Mouse (Mus musculus): ENCODE measurements around the gene Polr2a. TPM values are rescaled to one million over a fixed set of nuclear protein-coding genes. Genes with fewer than 3 reads are reported as not detected.
"Not testable (repeated sequence)": the region's sequence is repeated elsewhere in the genome, so short reads cannot be mapped to it uniquely, and the experiment has no call there.

Gene Polr2a
- polyA plus RNA-seq, 1 experiment from 2014 or later = 15.3 TPM

DNA sequence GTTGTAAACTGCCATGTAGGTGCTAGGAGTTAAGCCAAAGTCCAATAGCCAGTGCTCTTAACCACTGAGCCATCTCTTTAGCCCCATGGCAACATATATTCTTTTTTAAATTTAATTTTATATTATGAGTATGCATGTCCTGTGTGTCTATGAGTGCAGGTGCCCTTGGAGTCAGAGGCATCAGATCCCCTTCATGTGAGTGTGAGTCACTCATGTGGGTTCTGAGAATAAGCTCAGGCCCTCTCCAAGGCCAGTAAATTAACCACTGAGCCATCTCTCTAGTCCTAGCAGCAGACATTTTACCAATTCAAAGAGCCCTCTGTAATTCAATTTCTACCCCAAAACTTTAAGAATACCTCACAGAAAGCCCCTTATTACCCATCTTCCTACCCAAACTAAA lies 5.8 kb downstream of the Polr2a start:
- ATAC-seq (no peak), DNase-seq (ENCODE audit: low spot score) (no peak)
- H3K9ac ChIP-seq (replicated peaks; ENCODE audit: low read depth) = no peak overlapping the region
- H3K4me3 ChIP-seq (ENCODE audit: low read depth, low read length) = no peak overlapping the region
- no peak overlapping the region for H3K4me2 ChIP-seq (replicated peaks; ENCODE audit: low read depth, low read length)
- no peaks in the 10 kb centered on the region for H3K27me3 ChIP-seq (replicated peaks; ENCODE audit: insufficient read depth, low read length)
- no peak overlapping the region for H3K27ac ChIP-seq (ENCODE audit: low read length)
- H3K9me3 ChIP-seq (ENCODE audit: low read length) = no peaks in the 10 kb centered on the region
- H3K4me1 ChIP-seq (ENCODE audit: insufficient read depth, low read depth, low read length) = peaks cover 8% of the 10 kb centered on the region
- no peaks in the 10 kb centered on the region for H3K36me3 ChIP-seq (ENCODE audit: insufficient read depth, low read length)
- TF ChIP-seq EP300 (IDR thresholded peaks at IDR 0.05) (no peak), CTCF (IDR thresholded peaks at IDR 0.05) (no peak)

DNA sequence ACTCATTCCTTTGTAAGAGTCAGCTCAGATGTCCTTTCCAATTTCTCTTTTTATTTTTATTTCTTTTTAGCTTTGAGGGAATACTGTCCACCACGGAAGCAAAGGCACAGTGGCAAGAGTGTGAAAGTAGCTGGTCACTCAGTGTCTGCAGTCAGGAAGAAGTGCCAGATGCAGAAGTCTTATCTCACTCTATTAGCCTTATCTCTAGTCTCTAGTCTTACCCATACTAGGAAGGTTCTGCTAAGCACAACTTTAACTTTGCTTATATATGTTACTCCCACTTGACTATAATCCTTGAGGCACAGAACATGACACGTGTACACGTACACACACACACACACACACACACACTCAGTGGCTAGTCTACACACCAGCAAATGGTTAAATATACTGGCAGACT lies 6.8 kb downstream of the Polr2a start:
- H3K27ac ChIP-seq (ENCODE audit: low read length) = no peak overlapping the region
- H3K9ac ChIP-seq (replicated peaks; ENCODE audit: low read depth) = no peak overlapping the region
- DNase-seq (ENCODE audit: low spot score) (no peak), ATAC-seq (no peak)
- H3K4me3 ChIP-seq (ENCODE audit: low read depth, low read length) = no peak overlapping the region
- 55% methylated on average over 3 of the region's 3 CpGs for WGBS
- no peak overlapping the region for H3K4me2 ChIP-seq (replicated peaks; ENCODE audit: low read depth, low read length)
- no peaks in the 10 kb centered on the region for H3K27me3 ChIP-seq (replicated peaks; ENCODE audit: insufficient read depth, low read length)
- TF ChIP-seq CTCF (IDR thresholded peaks at IDR 0.05) = no peak
- TF ChIP-seq EP300 (IDR thresholded peaks at IDR 0.05) = no peak
- peaks cover 6% of the 10 kb centered on the region; the same call in 1 of the 2 replicates for H3K36me3 ChIP-seq (ENCODE audit: insufficient read depth, low read length)
- H3K9me3 ChIP-seq (ENCODE audit: low read length) = no peaks in the 10 kb centered on the region
- H3K4me1 ChIP-seq (ENCODE audit: insufficient read depth, low read depth, low read length) = peaks cover 5% of the 10 kb centered on the region

GRCm38 (mm10) chr11:69731408-69731807 lies 27.0 kb downstream of the Polr2a start:
- H3K36me3 ChIP-seq (ENCODE audit: insufficient read depth, low read length) = peaks cover 28% of the 10 kb centered on the region
- ATAC-seq; H3K9ac ChIP-seq (replicated peaks; ENCODE audit: low read depth); DNase-seq (ENCODE audit: low spot score); H3K9me3 ChIP-seq (ENCODE audit: low read length); H3K4me3 ChIP-seq (ENCODE audit: low read depth, low read length); H3K4me1 ChIP-seq (ENCODE audit: insufficient read depth, low read depth, low read length); H3K4me2 ChIP-seq (replicated peaks; ENCODE audit: low read depth, low read length); H3K27me3 ChIP-seq (replicated peaks; ENCODE audit: insufficient read depth, low read length); H3K27ac ChIP-seq (ENCODE audit: low read length): not testable (repeated sequence)
- peak; percentile 46 for TF ChIP-seq CTCF (IDR thresholded peaks at IDR 0.05)
- 65% methylated on average over 3 of the region's 3 CpGs for WGBS

DNA sequence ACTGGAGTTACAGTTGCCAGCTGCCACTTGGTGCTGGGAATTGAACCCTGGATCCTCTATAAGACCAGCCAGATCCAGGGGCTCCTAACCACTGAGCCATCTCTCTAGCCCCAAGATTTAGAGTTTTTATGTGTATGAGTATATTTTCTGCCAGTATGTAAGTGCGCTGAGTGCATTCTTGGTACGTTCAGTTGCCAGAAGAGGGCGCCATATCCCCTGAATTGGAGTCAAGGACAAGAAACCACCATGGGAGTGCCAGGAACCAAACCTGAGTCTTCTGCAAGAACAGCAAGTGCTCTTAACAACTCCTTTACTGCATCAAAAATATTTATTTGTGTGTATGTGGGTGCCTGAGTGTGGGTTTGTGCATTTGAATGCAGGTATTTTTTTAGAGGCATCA lies 29.4 kb downstream of the Polr2a start:
- H3K36me3 ChIP-seq (ENCODE audit: insufficient read depth, low read length) = peaks cover 5% of the 10 kb centered on the region; the same call in 1 of the 2 replicates
- TF ChIP-seq EP300 (IDR thresholded peaks at IDR 0.05) (no peak), CTCF (IDR thresholded peaks at IDR 0.05) (peak; percentile 72)

GRCm38 (mm10) chr11:69725951-69726350 lies 32.5 kb downstream of the Polr2a start:
- ATAC-seq = no peak
- WGBS = 29% methylated on average over 5 of the region's 5 CpGs
- TF ChIP-seq EP300 (IDR thresholded peaks at IDR 0.05) = no peak
- TF ChIP-seq CTCF (IDR thresholded peaks at IDR 0.05) = no peak

More for the DNA sequence above, 29.4 kb downstream of the Polr2a start:
- H3K27me3 ChIP-seq (replicated peaks; ENCODE audit: insufficient read depth, low read length) = no peaks in the 10 kb centered on the region
- ATAC-seq (peak; percentile 25; the same call in 1 of the 2 replicates), DNase-seq (ENCODE audit: low spot score) (peak; percentile 74)
- H3K4me1 ChIP-seq (ENCODE audit: insufficient read depth, low read depth, low read length) = no peaks in the 10 kb centered on the region
- H3K4me2 ChIP-seq (replicated peaks; ENCODE audit: low read depth, low read length) = no peak overlapping the region
- WGBS = 27% methylated on average over 3 of the region's 3 CpGs
- no peaks in the 10 kb centered on the region for H3K9me3 ChIP-seq (ENCODE audit: low read length)
- H3K9ac ChIP-seq (replicated peaks; ENCODE audit: low read depth) = no peak overlapping the region
- no peak overlapping the region for H3K4me3 ChIP-seq (ENCODE audit: low read depth, low read length)
- H3K27ac ChIP-seq (ENCODE audit: low read length) = no peak overlapping the region

DNA sequence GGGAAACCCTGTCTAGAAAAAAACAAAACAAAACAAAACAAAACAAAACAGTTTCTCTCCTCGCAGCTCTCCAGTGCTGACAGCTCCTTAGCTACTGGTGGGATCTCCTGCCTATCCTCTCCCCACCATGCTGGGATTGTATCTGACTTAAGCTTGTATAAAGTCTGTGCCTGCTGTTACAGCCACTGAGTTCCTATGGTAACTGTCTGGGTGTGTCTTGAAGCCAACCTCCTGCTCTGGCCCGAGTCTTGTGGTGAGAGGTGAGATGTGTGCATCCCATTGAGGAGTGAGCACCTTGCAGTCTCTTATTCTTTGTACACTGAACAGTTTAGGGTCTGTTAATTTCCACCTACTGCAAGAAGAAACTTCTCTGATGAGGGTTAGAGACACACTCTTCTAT lies 35.4 kb downstream of the Polr2a start:
- no peak for TF ChIP-seq EP300 (IDR thresholded peaks at IDR 0.05)
- no peak for TF ChIP-seq CTCF (IDR thresholded peaks at IDR 0.05)
- WGBS = 35% methylated on average over 2 of the region's 2 CpGs
- no peaks in the 10 kb centered on the region for H3K4me1 ChIP-seq (ENCODE audit: insufficient read depth, low read depth, low read length)
- no peak for DNase-seq (ENCODE audit: low spot score)
- H3K9me3 ChIP-seq (ENCODE audit: low read length) = no peaks in the 10 kb centered on the region
- no peaks in the 10 kb centered on the region for H3K36me3 ChIP-seq (ENCODE audit: insufficient read depth, low read length)
- ATAC-seq = no peak
- no peak overlapping the region for H3K27ac ChIP-seq (ENCODE audit: low read length)
- no peak overlapping the region for H3K4me2 ChIP-seq (replicated peaks; ENCODE audit: low read depth, low read length)
- H3K27me3 ChIP-seq (replicated peaks; ENCODE audit: insufficient read depth, low read length) = no peaks in the 10 kb centered on the region
- H3K9ac ChIP-seq (replicated peaks; ENCODE audit: low read depth) = no peak overlapping the region
- H3K4me3 ChIP-seq (ENCODE audit: low read depth, low read length) = no peak overlapping the region

More at GRCm38 (mm10) chr11:69725951-69726350, 32.5 kb downstream of the Polr2a start:
- Histone ChIP-seq H3K27me3 (replicated peaks; ENCODE audit: insufficient read depth, low read length) (no peaks in the 10 kb centered on the region), H3K4me3 (ENCODE audit: low read depth, low read length) (no peak overlapping the region), H3K36me3 (ENCODE audit: insufficient read depth, low read length) (no peaks in the 10 kb centered on the region), H3K9me3 (ENCODE audit: low read length) (no peaks in the 10 kb centered on the region), H3K4me2 (replicated peaks; ENCODE audit: low read depth, low read length) (no peak overlapping the region), H3K9ac (replicated peaks; ENCODE audit: low read depth) (no peak overlapping the region), H3K4me1 (ENCODE audit: insufficient read depth, low read depth, low read length) (no peaks in the 10 kb centered on the region), H3K27ac (ENCODE audit: low read length) (no peak overlapping the region)
- peak; percentile 13 for DNase-seq (ENCODE audit: low spot score)

GRCm38 (mm10) chr11:69720852-69721251 lies 37.6 kb downstream of the Polr2a start:
- peak; percentile 51 for DNase-seq (ENCODE audit: low spot score)

More at GRCm38 (mm10) chr11:69720852-69721251, 37.6 kb downstream of the Polr2a start:
- Histone ChIP-seq H3K27me3 (replicated peaks; ENCODE audit: insufficient read depth, low read length) (no peaks in the 10 kb centered on the region), H3K4me3 (ENCODE audit: low read depth, low read length) (no peak overlapping the region), H3K4me2 (replicated peaks; ENCODE audit: low read depth, low read length) (no peak overlapping the region), H3K36me3 (ENCODE audit: insufficient read depth, low read length) (no peaks in the 10 kb centered on the region), H3K9ac (replicated peaks; ENCODE audit: low read depth) (no peak overlapping the region), H3K9me3 (ENCODE audit: low read length) (no peaks in the 10 kb centered on the region), H3K4me1 (ENCODE audit: insufficient read depth, low read depth, low read length) (no peaks in the 10 kb centered on the region), H3K27ac (ENCODE audit: low read length) (no peak overlapping the region)
- 45% methylated on average over 6 of the region's 6 CpGs for WGBS
- ATAC-seq = peak; percentile 53; the same call in 1 of the 2 replicates
- TF ChIP-seq CTCF (IDR thresholded peaks at IDR 0.05) = no peak

Measured in lung, postnatal 0 days (tissue).